Mouse (Mus musculus): ENCODE measurements around the gene Srsf3. TPM values are rescaled to one million over a fixed set of nuclear protein-coding genes. Genes with fewer than 3 reads are reported as not detected.

Gene Srsf3
- total and polyA plus RNA-seq, 3 experiments: 94.0 to 183 (median 149) TPM

- no peak for DNase-seq
These were observed 60.1 kb downstream of the Srsf3 start for GRCm38 (mm10) chr17:29092497-29092896.

Other genes starting within 250 kb of the Srsf3 start
- 100 to 1,000 TPM in 1 of 2 experiments, 10 to 100 TPM in 1; 65.1 to 134 TPM for gene Brpf3, start 231.5 kb upstream of the Srsf3 start, total RNA-seq (2021)
- gene Brpf3, start 231.5 kb upstream of the Srsf3 start, polyA plus RNA-seq (2012; rRNA removed): 60.3 and 70.1 TPM in 2 replicates
- under 1 TPM in 1 of 2 experiments, not detected in 1; 0.52 TPM for gene Pnpla1, start 174.2 kb upstream of the Srsf3 start, total RNA-seq (2021)
- 0.04 and 0.09 TPM in 2 replicates for gene Pnpla1, start 174.2 kb upstream of the Srsf3 start, polyA plus RNA-seq (2012; rRNA removed)
- not detected for gene 4930539E08Rik, start 117.3 kb upstream of the Srsf3 start, total RNA-seq (2021)
- 0.03 TPM in 1 of 2 replicates, not detected in the other for gene 4930539E08Rik, start 117.3 kb upstream of the Srsf3 start, polyA plus RNA-seq (2012; rRNA removed)
- gene Pxt1, start 88.8 kb upstream of the Srsf3 start, total RNA-seq (2021): not detected
- 0.80 and 1.0 TPM in 2 replicates for gene Pxt1, start 88.8 kb upstream of the Srsf3 start, polyA plus RNA-seq (2012; rRNA removed)
- 10 to 100 TPM; 48.2 to 63.7 TPM for gene Kctd20, start 80.7 kb upstream of the Srsf3 start, total RNA-seq (2021)
- gene Kctd20, start 80.7 kb upstream of the Srsf3 start, polyA plus RNA-seq (2012; rRNA removed): 23.5 and 32.7 TPM in 2 replicates
- gene Stk38, start 24.6 kb upstream of the Srsf3 start, total RNA-seq (2021): 10 to 100 TPM; 50.5 to 52.6 TPM
- gene Stk38, start 24.6 kb upstream of the Srsf3 start, polyA plus RNA-seq (2012; rRNA removed): 151 and 161 TPM in 2 replicates
- gene Cdkn1a, start 58.3 kb downstream of the Srsf3 start, total RNA-seq (2021): 100 to 1,000 TPM in 1 of 2 experiments, 10 to 100 TPM in 1; 36.4 to 108 TPM
- gene Cdkn1a, start 58.3 kb downstream of the Srsf3 start, polyA plus RNA-seq (2012; rRNA removed): 32.2 and 33.7 TPM in 2 replicates
- under 1 TPM; 0.14 to 0.62 TPM for gene Rab44, start 81.5 kb downstream of the Srsf3 start, total RNA-seq (2021)
- gene Rab44, start 81.5 kb downstream of the Srsf3 start, polyA plus RNA-seq (2012; rRNA removed): 0.30 and 0.31 TPM in 2 replicates
- under 1 TPM; 0.38 to 0.75 TPM for gene Cpne5, start 205.5 kb downstream of the Srsf3 start, total RNA-seq (2021)
- gene Cpne5, start 205.5 kb downstream of the Srsf3 start, polyA plus RNA-seq (2012; rRNA removed): 1.4 and 1.7 TPM in 2 replicates
- gene Ppil1, start 231.6 kb downstream of the Srsf3 start, total RNA-seq (2021): 10 to 100 TPM; 19.7 to 28.0 TPM
- 24.6 and 26.2 TPM in 2 replicates for gene Ppil1, start 231.6 kb downstream of the Srsf3 start, polyA plus RNA-seq (2012; rRNA removed)
- 100 to 1,000 TPM; 146 to 151 TPM for gene BC004004, start 236.2 kb downstream of the Srsf3 start, total RNA-seq (2021)
- gene BC004004, start 236.2 kb downstream of the Srsf3 start, polyA plus RNA-seq (2012; rRNA removed): 49.7 and 54.1 TPM in 2 replicates